In genomic region chr1:21039564-21039963, GRCm38 (mm10) we compare ENCODE assay signal across 1 mouse cellular context.
TF ChIP-seq lines count a peak whose summit lies in the region.

No protein-coding gene starts in this region.

TF ChIP-seq in CH12.LX, 34 proteins besides CTCF, POLR2A, EP300 and RAD21:
- TF ChIP-seq ZKSCAN1 (IDR thresholded peaks at IDR 0.05; ENCODE audit: borderline replicate concordance, low read depth, low read length) (no peak), JUN (IDR thresholded peaks at IDR 0.05; ENCODE audit: insufficient read depth, low read depth, low read length) (no peak), MXI1 (IDR thresholded peaks at IDR 0.05; ENCODE audit: low read depth, low read length) (0 out of 2 replicates have a peak, but pooled peaks have one; percentile 11), MAX (IDR thresholded peaks at IDR 0.05; ENCODE audit: low read length) (no peak), MEF2A (IDR thresholded peaks at IDR 0.05; ENCODE audit: borderline replicate concordance, low read depth, low read length) (no peak), CHD2 (IDR thresholded peaks at IDR 0.05; ENCODE audit: low read length) (no peak), GABPA (IDR thresholded peaks at IDR 0.05; ENCODE audit: insufficient replicate concordance, low read depth, low read length) (no peak)
